Mouse (Mus musculus) kidney, postnatal 25 days (tissue): ENCODE measurements around the gene Olfr582.

Experiments used
- DNase-seq, 2 experiments: peaks; one replicate each; pipeline ENCODE4 v3.0.0; 2021; ENCODE audit warnings: mixed read lengths in 2 of 2

Olfr582 gene

DNA sequence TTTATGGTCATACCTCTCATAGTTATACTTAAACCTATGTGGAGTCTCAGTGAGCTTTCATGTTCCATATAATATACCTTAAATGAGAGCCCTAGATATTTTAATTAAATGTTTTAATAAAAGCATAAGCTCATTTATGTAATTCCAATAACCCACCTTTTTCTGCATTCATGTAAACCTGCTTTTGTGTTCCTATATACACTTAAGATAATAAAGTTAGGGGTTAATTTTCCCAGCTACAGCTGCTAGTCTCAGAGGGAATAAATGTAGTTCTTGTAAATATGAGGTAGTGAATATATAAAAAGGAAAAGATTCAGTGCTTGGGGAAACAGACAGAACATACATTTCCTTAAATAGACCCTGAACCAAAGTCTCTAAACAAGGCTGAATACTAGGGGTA, at the start of gene Olfr582:
Olfr582 (plus strand) TSS at position 301 of the 400 bp plus-strand sequence.
- DNase-seq: no peak

DNA sequence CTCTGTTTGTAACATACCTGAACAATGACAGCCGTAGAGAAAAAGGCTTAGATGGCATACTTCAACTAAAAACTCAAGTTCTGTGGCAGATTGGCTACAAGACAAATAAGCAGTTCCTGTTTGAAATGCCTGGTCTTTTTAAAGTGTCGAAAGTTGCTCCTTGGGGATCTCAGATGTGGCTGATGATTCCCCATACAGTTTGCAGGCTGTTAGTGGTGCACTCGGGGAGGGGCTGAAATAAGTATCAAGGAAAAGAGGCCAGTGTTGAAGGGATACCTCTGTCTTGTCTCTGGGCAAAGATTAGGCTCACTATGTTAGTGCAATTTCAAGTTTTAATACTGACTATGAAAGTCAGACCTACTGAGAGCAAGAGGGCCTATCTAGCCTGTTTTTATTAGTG, 48.6 kb upstream of the Olfr582 start, which contains the start of gene Olfr578:
Olfr578 (minus strand) TSS at position 101 of the 400 bp plus-strand sequence.
- DNase-seq: no peak

DNA sequence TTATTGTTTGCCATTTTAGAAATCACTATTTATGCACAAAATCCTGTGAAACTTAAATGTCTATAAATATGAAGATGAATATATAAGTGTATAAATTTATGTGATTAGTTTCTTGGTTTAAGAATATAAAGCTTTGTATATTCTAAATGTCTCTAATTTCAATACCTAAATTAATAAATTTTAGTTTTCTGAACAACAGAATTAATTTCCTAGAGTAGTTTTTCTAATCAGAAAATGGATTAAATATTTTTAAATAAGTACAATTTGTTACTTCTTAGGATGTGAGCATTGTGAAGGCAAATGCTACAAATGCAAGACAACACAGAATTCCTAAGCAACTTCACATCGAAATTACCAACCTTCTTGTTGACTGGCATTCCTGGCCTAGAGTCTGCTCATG, 13.2 kb downstream of the Olfr582 start, which contains the start of gene Olfr583:
Olfr583 (plus strand) TSS at position 301 of the 400 bp plus-strand sequence.
- DNase-seq: no peak

DNA sequence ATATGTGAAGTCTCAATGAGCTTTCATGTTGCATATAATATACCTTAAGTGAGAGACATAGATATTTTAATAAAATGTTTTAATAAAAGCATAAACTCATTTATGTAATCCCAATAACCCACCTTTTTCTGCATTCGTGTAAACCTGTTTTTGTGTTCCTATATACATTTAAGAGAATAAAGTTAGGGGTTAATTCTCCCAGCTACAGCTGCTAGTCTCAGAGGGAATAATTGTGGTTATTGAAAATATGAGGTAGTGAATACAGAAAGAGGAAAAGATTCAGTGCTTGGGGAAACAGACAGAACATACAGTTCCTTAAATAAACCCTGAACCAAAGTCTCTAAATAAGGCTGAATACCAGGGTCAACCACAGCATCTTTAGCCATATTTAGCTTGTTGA, 43.8 kb downstream of the Olfr582 start, which contains the start of gene Olfr584:
Olfr584 (plus strand) TSS at position 301 of the 400 bp plus-strand sequence.
- no peak for DNase-seq
